Mouse (Mus musculus) large intestine, adult 2 months (tissue): ENCODE measurements at regions not wholly inside any gene's neighbourhood (a gene's known extent, or its start where the extent isn't known, plus 50 kb on each side); places are given as distances from the start of the nearest gene placed in this dataset.

Experiments
- DNase-seq: peaks from one replicate; pipeline ENCODE4 v3.0.0-alpha.2; 2012; ENCODE audit warnings: low read depth, low spot score
- WGBS: fragments of 180-500 bp; shearing (Covaris S2); methylation state at CpG from one replicate; pipeline ENCODE4 v1.1.7; 2018; 5-methylcytosine and 5-hydroxymethylcytosine counted together

DNA sequence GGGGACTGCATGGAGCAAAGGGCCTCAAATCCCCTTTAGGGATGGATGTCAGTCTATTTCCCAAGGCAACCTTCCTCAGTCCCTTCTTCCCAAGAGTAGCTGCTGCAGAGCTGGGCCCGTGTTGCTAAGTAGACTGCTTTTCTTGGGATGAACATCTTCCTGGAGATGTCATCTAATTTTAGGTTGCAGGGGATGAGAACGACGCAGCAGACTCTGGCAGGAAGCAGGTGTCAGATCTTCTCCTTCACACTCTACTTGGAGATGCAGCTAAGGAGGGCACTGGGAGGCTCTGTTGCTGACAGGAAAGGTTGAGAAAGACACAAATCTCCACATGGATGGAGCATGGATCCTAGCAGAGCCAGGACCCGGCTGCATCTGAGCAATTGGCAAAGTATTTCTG, 149.4 kb downstream of the Mex3b start:
- WGBS, result 66% methylated on average over 4 of the region's 4 CpGs
- no peak for DNase-seq

DNA sequence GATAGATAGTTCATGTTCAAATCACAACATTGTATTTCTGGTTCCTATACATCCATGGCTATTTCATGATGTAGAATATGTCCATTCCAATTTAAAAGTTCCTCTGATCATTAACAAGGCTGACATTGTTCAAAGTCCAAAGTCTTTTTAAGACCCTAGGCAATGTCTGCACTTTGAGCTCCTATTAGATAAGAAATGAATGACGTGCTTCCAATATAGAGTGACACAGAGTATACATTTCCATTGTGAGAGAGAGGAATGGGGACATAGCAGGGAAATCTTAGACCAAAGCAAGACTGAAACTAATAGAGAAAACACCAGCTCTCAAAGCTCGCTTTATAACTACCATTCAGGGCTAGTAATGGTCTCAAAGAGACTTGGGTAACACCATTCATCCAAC, 153.5 kb downstream of the Mex3b start:
- no peak for DNase-seq
- 63% methylated on average over 2 of the region's 2 CpGs for WGBS

DNA sequence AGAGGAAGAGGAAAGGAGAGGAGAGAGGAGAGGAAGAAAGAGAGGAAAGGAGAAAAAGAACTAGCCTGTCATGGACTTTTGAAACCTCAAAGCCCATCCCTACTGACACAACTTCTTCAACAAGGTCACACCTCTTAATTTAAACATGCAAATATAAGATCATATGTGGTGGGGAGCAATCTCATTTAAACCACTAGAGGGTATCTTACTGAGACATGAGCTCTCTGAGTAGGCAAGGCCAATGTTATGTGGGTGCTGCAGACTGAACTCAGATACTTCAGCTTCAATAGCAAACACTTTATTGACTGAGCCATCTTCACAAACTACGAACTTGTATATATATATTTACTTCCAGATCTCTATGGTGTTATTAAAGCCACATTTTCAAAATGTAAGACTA, 156.9 kb downstream of the Mex3b start:
- WGBS, result 86% methylated on average over 1 of the region's 1 CpGs
- DNase-seq, result no peak

DNA sequence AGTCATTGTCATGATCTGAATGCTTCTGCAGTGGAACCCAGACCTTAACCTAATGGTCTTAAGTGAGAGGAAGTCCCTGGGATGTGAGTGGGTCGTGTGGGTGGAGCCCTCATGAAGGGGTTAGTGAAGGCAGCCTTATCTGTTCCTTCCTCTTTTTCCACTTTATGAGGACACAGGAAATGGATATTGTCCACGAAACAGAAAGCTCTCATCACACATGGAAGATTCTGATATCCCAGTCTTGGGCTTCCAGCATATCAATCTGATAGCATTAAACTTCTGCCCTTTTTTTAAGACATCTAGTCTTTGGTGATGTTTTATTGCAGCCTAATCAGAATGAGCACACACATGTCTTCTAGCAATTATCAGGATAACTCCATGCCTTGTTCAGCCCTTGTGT, 164.0 kb downstream of the Mex3b start:
- 55% methylated on average over 2 of the region's 2 CpGs for WGBS
- DNase-seq, result no peak

DNA sequence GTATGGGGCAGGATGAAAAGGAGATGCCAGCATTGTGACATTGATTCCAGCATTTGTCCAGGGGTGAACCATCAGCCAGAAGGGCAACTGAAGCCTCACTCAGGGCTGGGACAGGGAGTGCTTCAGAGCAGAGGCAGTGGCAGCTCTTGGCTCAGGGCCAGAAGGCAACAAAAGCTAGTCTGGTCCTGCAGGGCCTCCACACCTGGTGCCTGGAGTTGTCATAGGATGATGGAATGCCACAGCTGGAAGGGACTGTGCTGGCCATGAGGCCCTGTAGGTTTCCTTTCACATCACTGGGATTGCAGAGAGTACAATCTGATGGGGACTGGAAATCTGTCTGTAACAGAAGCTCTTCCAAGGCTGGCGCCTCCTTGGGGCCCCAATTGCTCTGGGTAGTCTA, 164.9 kb downstream of the Mex3b start:
- no peak for DNase-seq
- 91% methylated on average over 1 of the region's 1 CpGs for WGBS

DNA sequence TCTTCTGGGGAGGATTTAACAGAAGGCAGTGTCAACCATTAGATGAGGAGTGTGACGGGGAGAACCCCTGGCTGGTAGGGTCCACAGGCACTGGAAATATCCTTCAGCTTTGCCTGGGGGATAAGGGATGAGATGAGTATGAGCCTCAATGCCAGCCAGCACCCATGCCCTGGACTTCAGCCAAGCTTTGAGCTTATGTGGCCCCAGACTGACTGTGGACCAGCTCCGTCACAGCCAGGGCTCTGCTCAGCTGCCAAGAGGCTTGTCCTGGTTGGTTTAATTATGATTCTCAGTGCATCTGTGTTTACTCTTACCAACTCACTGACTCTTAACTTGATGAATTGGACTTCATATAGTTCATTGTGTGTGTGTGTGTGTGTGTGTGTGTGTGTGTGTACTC, 165.8 kb downstream of the Mex3b start:
- WGBS, result 64% methylated on average over 2 of the region's 2 CpGs
- DNase-seq, result no peak

DNA sequence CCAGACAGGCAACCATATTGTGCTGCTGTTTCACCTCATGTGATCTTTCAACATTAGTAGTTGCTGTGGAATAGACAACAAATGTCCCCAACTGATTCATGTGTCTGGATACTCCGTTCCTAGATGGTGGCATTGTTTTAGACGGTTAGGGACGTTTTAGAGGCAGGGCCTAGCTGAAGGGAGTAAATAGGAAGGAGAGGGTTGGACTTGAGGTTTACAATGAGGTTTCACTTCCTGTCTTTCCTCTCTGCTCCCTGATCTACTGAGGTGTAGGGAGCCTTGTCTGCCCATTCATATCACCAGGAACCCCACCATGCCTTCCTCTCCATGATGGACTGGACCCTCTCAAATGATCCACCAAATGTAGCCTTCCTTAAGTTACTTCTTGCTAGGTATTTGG, 168.1 kb downstream of the Mex3b start:
- no peak for DNase-seq
- WGBS, result 84% methylated on average over 3 of the region's 3 CpGs

DNA sequence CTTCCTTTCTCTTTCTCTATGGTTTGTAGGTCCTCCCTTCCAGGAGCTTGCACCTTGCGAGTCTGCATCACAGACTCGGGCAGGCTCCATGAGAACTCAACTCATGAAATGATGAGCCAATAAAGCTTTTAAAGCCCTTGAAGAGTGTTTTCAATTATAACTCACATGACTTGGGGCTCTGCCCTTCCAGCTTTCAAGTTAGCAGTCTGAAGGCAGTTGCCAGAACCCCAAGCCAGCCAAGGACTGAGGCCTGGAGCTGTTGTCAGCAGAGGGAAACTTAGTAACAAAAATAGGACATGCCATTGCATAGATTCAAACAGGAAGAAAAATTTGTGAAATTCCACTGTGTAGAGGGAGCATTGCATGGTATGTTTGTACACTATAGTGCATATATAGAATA, 169.3 kb downstream of the Mex3b start:
- DNase-seq, result no peak
- WGBS, result 48% methylated on average over 2 of the region's 2 CpGs

DNA sequence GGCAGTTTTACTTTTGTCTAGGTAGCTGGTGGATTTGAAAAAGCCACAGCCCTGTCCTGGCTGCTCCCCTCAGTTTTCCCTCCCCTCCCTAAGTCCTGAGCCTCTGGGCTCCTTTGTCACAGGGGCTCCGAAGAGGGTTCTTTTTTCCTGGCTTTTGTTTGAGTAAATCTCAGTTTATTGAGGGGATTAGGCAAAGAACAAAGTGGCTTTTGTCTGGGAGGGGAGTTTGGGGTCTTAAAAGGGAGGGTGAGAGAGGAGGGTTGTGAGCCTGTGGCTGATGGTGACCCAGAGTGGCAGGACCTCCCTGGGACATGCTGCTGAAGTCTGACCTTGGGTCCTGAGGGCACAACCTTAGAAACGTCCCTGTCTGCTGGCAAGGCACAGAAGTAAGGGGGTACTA, 170.0 kb downstream of the Mex3b start:
- WGBS, result 32% methylated on average over 2 of the region's 2 CpGs
- no peak for DNase-seq

DNA sequence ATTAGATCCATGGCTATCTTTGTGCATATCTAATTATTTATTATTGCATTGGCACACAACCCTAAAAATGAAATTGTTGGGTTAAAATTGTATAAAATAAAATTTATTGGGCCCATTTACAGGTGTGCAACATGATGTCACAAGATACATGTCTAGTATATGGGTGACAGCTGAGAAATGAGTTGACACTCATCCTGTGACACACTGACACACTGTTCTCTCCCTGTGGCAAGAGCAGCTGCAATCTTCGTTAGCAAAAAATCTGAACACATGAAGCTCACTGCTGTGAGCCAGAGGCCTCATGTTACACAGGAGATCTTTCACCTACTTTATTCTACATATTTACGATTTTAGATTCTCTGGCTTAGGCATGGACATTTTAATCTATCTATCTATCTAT, 170.6 kb downstream of the Mex3b start:
- no peak for DNase-seq
- WGBS, result 89% methylated on average over 2 of the region's 2 CpGs

DNA sequence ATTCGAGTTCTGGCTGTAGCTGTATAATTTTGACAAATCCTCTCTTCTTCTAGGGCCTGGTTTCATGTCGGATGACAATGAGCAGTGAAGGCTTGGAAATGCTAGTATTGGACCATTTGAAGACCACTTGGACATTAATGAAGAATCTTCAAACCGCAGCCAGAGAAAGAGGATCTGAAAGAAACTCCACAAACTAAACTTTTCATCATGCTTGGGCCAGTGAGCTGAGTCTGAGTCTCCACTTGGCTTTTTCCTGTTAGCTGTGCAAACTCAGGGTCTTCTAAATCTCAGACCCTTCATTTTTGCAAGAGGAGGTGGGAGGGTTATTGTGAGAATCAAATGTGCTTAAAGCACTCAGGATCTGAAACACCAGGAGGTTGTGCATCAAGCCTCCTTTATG, 176.6 kb downstream of the Mex3b start:
- no peak for DNase-seq
- 54% methylated on average over 3 of the region's 3 CpGs for WGBS

DNA sequence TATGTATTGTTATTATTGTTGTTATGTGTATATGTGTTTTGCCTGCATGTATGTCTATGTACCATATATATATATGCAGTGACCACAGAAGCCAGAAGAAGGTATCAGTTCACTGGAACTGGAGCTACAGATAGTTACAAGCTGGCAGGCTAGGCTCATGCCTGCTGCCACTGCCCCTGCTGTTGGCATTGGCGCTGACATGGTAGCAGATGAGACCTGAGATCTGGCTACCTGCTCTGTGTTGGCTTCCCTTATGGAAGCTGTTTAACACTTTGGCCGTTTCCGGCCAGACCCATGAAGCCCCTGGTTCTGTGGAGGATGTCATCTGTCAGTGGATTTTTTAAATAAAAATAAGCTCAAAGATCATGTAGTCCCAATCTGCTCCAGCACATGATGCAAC, 178.1 kb downstream of the Mex3b start:
- 91% methylated on average over 3 of the region's 3 CpGs for WGBS
- no peak for DNase-seq

DNA sequence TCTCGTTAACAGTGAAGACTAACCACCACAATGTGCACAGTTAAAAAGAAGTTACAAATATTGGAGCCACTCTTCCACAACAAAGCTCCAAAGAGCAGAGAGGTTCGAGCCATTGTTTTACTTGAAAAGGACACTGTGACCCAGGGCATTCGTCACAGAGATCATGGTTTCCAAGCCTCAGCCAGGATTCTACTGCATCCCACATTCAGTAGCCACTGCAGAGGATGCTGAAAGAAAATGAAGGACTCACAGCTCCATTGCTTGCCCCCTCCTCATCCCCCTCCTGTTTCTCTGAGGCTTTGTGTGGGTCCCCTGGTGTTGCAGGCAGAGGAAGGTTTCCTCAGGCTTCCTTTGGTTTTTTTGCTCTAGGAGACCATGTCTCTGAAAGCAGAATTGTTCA, 182.9 kb downstream of the Mex3b start:
- no peak for DNase-seq
- WGBS, result 56% methylated on average over 3 of the region's 3 CpGs

DNA sequence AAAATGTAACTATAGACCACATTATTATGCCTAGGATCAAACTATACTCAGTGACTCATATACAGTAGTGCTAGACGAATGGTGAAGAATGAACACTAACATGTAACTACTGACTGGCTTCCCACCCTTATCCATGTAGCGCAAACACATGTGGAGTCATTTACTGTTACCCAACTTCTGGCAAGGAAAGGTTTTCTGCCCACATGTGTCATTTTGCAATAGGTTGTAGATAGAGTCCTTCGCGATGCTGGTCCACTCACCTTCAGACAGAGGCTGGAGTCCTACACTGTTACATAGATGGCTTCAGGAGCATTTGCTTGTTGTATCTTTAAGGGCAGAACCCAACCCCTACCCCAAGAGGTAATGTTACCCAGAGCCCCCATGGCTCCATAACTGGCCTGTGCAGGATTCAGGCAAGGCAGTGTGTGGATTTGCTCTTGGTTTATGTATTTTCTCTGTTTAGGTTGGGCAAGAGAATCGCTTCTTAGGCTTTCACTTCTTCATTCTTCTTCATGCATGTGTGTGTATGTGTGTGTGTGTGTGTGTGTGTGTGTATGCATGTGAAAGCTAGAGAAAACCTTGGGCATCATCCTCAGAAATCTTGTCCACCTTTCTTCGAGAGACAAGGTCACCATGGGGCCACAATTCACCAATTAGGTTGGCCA, 183.8 kb downstream of the Mex3b start:
- DNase-seq, result no peak
- 92% methylated on average over 6 of the region's 6 CpGs for WGBS

DNA sequence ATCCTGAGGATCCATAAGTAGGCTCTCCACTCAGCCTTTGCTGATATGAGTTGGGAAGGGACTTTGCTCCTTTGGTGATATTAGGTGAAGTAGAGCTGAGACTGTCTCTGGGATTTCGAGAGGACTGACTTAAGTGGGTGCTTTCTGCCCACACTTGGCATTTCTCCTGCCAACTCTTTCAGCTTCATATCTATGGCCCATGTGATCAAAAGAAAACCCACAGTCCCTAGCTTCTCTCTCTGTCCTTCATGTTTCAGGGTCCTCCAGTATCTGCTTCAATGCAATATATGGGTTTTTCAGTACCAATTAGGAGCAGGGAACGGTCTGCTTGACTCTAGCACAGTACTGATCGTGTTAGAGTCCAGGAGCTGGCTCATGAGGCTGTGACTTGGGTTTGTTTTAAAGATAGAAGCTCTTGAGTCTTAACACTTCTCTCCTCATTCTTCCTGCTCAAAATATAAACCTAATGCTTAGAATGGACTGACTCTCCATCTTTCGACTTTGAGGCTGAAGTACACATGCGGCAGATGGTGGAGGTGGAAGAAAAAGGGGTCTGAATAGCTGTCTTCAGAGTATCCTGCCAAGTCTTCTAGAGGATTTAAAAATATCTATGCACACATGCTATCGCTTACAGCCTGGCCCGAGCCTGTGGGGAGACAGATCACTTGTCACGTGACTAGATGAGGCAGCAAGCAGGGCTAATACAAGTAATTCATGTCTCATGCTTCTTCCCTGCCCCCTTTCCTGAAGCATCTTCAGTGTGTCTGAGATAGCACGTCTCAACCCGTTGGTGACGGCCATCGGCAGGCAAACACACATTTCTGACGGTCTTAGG, 189.2 kb downstream of the Mex3b start:
- WGBS, result 80% methylated on average over 13 of the region's 13 CpGs
- DNase-seq, result no peak

DNA sequence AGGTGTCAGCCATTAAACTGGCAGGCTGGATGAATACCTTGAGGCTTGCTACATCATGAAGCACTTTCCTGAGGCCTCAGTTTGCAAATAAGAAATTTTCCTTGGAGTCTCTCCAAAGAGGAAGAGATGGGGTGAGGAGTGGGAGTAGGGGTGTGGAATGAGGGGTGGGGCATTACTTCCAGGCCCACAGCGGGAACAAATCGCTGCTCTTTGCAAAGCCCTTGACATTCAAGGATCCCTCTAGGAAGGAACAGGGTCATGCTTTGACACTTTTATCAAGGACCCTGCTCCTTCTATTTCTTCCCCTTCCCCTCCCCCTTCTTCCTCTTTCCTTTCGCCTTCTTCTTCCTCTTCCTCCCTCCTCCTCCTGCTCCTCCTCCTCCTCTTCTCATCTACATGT, 193.2 kb downstream of the Mex3b start:
- 64% methylated on average over 3 of the region's 3 CpGs for WGBS
- DNase-seq, result no peak

DNA sequence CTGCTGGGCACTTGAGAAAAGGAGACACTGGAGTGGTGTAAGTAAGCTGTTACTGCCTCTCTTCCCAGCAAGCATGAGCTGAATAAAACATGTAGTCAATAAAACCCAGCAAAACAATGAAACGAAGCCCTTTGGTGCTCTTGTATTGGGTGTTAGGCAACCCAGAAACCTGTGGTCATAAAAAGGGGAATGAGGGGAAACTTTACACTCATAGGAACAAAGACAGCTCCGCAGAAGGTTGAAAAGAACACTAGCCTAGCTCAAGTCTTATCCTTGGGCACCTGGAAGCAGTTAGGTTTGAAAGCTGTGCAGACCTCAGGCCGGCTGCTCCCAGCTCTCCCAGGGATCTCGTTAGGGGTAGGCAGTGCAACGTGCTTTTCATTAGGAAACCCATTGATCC, 193.6 kb downstream of the Mex3b start:
- no peak for DNase-seq
- WGBS, result 35% methylated on average over 5 of the region's 5 CpGs

DNA sequence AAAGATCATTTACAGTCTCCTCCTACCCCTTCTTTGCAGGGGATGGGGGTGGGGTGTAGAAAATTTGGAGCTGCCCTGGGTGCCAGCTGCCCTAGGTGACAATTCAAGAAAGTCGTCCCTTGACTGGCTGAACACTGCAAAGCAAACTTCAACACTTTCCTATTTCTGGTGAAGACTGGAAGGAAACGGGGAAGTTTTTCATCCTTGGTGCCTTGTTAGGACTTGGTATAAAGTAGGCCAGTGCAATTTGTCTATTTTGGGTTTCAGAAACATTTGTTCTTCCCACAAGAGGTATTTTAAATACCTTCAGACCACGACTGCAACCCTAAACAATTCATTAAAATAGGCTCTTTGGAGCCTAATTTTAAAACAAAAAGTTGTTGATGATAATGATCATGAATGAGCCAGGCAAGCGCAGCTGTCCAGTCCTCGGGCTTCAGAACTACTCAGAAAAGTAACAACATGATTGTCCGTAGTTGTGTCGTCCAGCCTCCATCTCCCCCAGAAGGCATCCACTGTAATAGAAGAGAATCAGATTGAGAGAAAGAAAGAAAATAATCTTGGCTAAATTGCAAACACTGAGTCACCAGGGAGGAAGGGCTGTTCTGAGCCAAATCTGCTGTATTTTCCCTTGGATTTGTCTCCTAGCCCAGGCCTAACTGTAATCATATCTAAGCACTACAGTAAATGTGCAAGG, 194.2 kb downstream of the Mex3b start:
- WGBS, result 71% methylated on average over 7 of the region's 7 CpGs
- DNase-seq, result no peak

DNA sequence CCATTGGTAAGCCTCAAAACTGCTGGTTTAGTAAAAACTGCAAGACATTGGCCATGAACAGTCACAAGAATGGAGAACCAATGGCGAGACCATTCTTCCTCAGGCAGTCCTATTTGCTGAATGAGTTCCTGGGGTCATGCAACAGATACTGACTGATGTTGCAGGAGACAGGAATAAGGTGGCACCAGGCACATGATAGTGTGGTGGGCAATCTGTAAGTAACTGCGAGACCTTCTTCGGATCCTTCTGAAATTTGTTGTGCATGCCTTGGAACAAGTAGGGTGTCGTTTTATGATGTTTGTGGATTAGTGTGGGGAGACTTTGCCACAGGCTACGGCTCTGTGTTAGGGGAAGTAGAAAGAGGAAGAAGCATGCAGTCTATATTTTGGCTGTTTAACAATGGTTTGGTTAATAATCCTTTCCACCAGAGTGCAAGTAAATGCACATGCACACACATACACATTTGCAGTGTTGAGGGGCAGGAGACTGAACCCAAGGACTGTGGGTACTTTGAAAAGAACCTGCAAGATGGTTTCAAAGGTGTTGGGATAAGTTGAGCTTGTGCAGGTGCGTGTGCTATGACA, 194.9 kb downstream of the Mex3b start:
- WGBS, result 80% methylated on average over 6 of the region's 6 CpGs
- no peak for DNase-seq

DNA sequence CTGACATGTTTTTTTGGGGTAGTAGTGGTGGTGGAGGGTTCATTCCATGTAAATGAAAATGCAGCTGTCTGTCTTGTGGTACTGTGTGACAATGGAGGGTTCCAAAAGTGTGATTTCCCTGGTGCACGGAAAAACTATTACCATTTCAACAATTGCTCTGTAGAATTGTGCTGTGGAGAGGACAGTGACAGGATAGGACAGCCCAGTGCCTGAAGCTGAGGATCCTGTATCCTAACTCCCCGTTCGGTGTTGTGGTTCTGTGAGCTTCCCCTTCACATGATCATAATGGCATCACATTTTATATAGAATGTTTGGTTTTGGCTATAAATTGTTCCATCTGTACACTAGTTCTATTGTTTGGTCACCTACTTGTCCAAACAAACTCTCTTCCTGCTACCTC, 196.4 kb downstream of the Mex3b start:
- 43% methylated on average over 3 of the region's 3 CpGs for WGBS
- DNase-seq, result no peak

DNA sequence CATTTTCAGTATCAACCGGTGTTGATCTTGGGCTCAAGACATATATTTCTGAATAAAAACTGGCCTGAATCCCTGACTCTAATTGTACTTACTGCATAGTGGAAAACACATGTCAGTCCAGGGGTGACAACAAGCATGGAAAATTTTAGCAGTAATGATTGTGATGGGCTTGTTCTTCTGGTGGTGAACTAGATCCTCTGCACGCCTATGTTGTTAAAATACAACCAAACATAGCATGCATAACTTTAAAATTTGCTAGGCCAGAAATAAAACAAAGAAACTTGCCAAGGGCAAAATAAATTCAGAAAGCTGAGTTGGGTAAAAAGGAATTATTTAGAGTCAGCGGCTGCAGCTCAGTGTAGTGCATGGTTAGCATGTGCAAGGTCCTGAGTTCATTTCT, 198.2 kb downstream of the Mex3b start:
- WGBS, result 84% methylated on average over 3 of the region's 3 CpGs

More for the DNA sequence above, 198.2 kb downstream of the Mex3b start:
- no peak for DNase-seq
